In the genomic region with DNA sequence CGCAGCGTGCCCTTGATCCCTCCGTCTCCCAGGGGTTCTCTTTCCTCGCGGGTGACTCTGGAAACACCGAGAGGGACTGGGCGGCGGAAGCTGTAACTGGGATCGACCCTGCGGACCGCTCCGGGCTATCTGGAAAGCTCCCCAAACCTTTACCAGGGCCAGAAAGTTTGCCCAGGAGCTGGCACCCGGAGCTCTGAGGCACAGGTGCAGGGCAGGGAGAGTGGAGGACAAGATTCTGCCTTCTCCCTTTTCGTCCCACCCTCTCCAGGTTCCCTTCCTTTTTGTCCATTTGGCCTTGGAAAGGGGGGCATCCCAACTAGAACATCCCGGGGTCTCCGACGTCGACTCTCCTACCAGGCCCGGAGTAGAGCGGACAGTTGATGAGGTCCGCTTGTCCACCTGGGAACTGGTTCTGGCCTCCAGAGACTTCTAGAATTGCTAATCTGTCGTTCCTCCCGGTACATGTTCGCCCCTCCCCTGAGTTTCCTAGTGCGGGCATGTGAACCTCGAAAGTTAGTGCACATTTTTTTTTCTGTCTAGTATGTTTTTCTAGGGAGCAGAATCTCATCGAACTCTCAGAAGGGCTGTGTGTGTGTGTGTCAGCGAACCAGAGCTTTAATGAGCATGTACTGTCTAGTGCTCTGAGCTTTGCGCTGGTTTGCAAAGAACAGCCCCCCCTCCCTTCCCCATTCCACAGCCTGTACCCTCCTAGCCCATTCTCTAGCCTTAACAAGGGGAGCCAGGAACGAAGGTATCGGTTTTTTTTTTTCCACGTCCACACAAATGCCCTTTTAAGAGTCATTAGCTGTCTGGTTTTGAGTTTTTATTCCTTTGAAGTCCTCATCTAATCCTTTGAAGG, we compare ENCODE assay signal across 9 mouse cellular contexts. TPM values are rescaled to one million over a fixed set of nuclear protein-coding genes. Genes with fewer than 3 reads are reported as not detected.
DNase-seq lines count a peak whose midpoint lies in the region; ATAC-seq and TF ChIP-seq lines count a peak whose summit lies in the region.
"Had no signal": no experiment of that assay in that cellular context is flagged by ENCODE, and none has a peak within 500 bp of the region (broad histone marks: within the 10 kb centered on the region; RNA-seq: fewer than 3 reads in every experiment).

No protein-coding gene starts in this region.

- peak overlapping the region; percentile 62 for H3K4me3 ChIP-seq in lung, adult 2 months (replicated peaks; ENCODE audit: extremely low read depth, low read depth, low read length)
- peak overlapping the region; percentile 45; the same call in 1 of the 2 replicates for H3K4me3 ChIP-seq in embryonic fibroblast, embryonic 13.5 days (ENCODE audit: insufficient read depth, low read length)
- H3K4me3 ChIP-seq in hindbrain, embryonic 14.5 days (replicated peaks; ENCODE audit: low read length): peak overlapping the region; percentile 85
- H3K4me3 ChIP-seq in lung, embryonic 16.5 days (ENCODE audit: low read length): peak overlapping the region; percentile 80

- H3K27ac ChIP-seq in embryonic fibroblast, embryonic 13.5 days (ENCODE audit: insufficient read depth, low read length): no peak overlapping the region
- peak overlapping the region; percentile 92 for H3K27ac ChIP-seq in hindbrain, embryonic 14.5 days
- H3K27ac ChIP-seq in lung, embryonic 16.5 days (ENCODE audit: low read length): peak overlapping the region; percentile 75

- H3K4me2 ChIP-seq in hindbrain, embryonic 14.5 days (replicated peaks): peak overlapping the region; percentile 91
- H3K4me2 ChIP-seq in lung, embryonic 16.5 days (ENCODE audit: low read depth, low read length): peak overlapping the region; percentile 94

- no peaks in the 10 kb centered on the region for H3K9me3 ChIP-seq in hindbrain, embryonic 14.5 days (ENCODE audit: control insufficient read depth, low read length)
- H3K9me3 ChIP-seq in lung, embryonic 16.5 days (ENCODE audit: control insufficient read depth, low read length): no peaks in the 10 kb centered on the region

- intact Hi-C loops in gastrocnemius, postnatal 36 days (cut with DNase I): loop anchor here (10.0 kb wide), 1 partner anchor 406 kb away; the partner anchor contains the start of gene Abtb2

- TF ChIP-seq CTCF in lung, adult 2 months (IDR thresholded peaks at IDR 0.05; ENCODE audit: insufficient read depth, low read length): no peak
- TF ChIP-seq CTCF in embryonic fibroblast, embryonic 13.5 days (IDR thresholded peaks at IDR 0.05; ENCODE audit: borderline replicate concordance, insufficient read depth, low read length): no peak

- peak; percentile 42 for ATAC-seq in hindbrain, embryonic 14.5 days (ENCODE audit: low FRiP score)
- no peak for ATAC-seq in lung, embryonic 16.5 days (ENCODE audit: low read depth)

- H3K27me3 ChIP-seq in hindbrain, embryonic 14.5 days (ENCODE audit: control insufficient read depth, insufficient read depth, low read length): peaks cover 5% of the 10 kb centered on the region; the same call in 1 of the 2 replicates
- H3K27me3 ChIP-seq in lung, embryonic 16.5 days (ENCODE audit: control insufficient read depth, insufficient read depth, low read depth, low read length): peaks cover 19% of the 10 kb centered on the region; the same call in 1 of the 2 replicates

- no peaks in the 10 kb centered on the region for H3K36me3 ChIP-seq in hindbrain, embryonic 14.5 days (replicated peaks; ENCODE audit: control insufficient read depth, insufficient read depth)
- H3K36me3 ChIP-seq in lung, embryonic 16.5 days (ENCODE audit: control insufficient read depth, insufficient read depth, low read length): no peaks in the 10 kb centered on the region

- 3% methylated on average over 32 of the region's 32 CpGs for WGBS in lung, adult 2 months
- WGBS in hindbrain, embryonic 14.5 days: 2% methylated on average over 32 of the region's 32 CpGs
- WGBS in lung, embryonic 16.5 days: 3% methylated on average over 32 of the region's 32 CpGs

- H3K9ac ChIP-seq in hindbrain, embryonic 14.5 days: peak overlapping the region; percentile 93
- H3K9ac ChIP-seq in lung, embryonic 16.5 days (ENCODE audit: low read length): peak overlapping the region; percentile 77

- peaks cover 2% of the 10 kb centered on the region; the same call in 1 of the 2 replicates for H3K4me1 ChIP-seq in lung, adult 2 months (ENCODE audit: control insufficient read depth, insufficient read depth, low read length)
- no peaks in the 10 kb centered on the region for H3K4me1 ChIP-seq in embryonic fibroblast, embryonic 13.5 days (ENCODE audit: control insufficient read depth, insufficient read depth, low read length)
- H3K4me1 ChIP-seq in hindbrain, embryonic 14.5 days (replicated peaks; ENCODE audit: control insufficient read depth, insufficient read depth, low read length): no peaks in the 10 kb centered on the region; the same call in 1 of the 2 replicates
- peaks cover 7% of the 10 kb centered on the region; the same call in 1 of the 2 replicates for H3K4me1 ChIP-seq in lung, embryonic 16.5 days (replicated peaks; ENCODE audit: control insufficient read depth, insufficient read depth, low read length)

- no peak for TF ChIP-seq POLR2A in lung, adult 2 months (IDR thresholded peaks at IDR 0.05; ENCODE audit: borderline replicate concordance, extremely low read depth, low read depth, low read length)
- TF ChIP-seq POLR2A in embryonic fibroblast, embryonic 13.5 days (IDR thresholded peaks at IDR 0.05; ENCODE audit: low read depth, low read length): no peak

- DNase-seq in lung, adult 2 months: peak; percentile 35
- no peak for DNase-seq in lung, postnatal 25 days (ENCODE audit: low spot score)
- no peak for DNase-seq in hindbrain, embryonic 14.5 days (ENCODE audit: low spot score)
- peak; percentile 6 for DNase-seq in yolk sac, embryonic 10.5 days (ENCODE audit: low spot score)
- DNase-seq in gastrocnemius, postnatal 36 days: no peak
- DNase-seq in cerebellum, adult 9-10 months: no peak

RNA-seq across cellular contexts. Expression of gene Lmo2, which starts 13.2 kb away (rescaled TPM):
- polyA plus RNA-seq in lung, adult 2 months (2012; rRNA removed): 47.8 and 51.7 TPM in 2 replicates
- polyA plus RNA-seq in embryonic fibroblast, embryonic 13.5 days (2011; ENCODE audit: insufficient read length, low read depth, missing spikeins): 0.84 TPM in 1 of 2 replicates, not detected in the other
- polyA plus RNA-seq in hindbrain, embryonic 14.5 days (2014; fragmentation: Nextera tagmentation; extraction: Ambion mirVana): 48.1 and 49.8 TPM in 2 replicates
- 27.1 and 31.6 TPM in 2 replicates for polyA plus RNA-seq in lung, embryonic 16.5 days (2015; fragmentation: Nextera tagmentation; extraction: Ambion mirVana)
- total RNA-seq in gastrocnemius, postnatal 36 days (2021): 1 to 10 TPM; 5.3 to 5.4 TPM

RNA-seq across cellular contexts. Expression of gene Fbxo3, which starts 56.5 kb away (rescaled TPM):
- polyA plus RNA-seq in lung, adult 2 months (2012; rRNA removed): 11.4 and 19.3 TPM in 2 replicates
- 39.9 and 43.5 TPM in 2 replicates for polyA plus RNA-seq in embryonic fibroblast, embryonic 13.5 days (2011; ENCODE audit: insufficient read length, low read depth, missing spikeins)
- polyA plus RNA-seq in hindbrain, embryonic 14.5 days (2014; fragmentation: Nextera tagmentation; extraction: Ambion mirVana): 68.3 and 76.8 TPM in 2 replicates
- 63.5 and 63.6 TPM in 2 replicates for polyA plus RNA-seq in lung, embryonic 16.5 days (2015; fragmentation: Nextera tagmentation; extraction: Ambion mirVana)
- total RNA-seq in gastrocnemius, postnatal 36 days (2021): 10 to 100 TPM; 47.6 to 53.0 TPM

RNA-seq across cellular contexts. Expression of gene 4931422A03Rik, which starts 57.1 kb away (rescaled TPM):
- not detected in 2 replicates for polyA plus RNA-seq in lung, adult 2 months (2012; rRNA removed)
- polyA plus RNA-seq in embryonic fibroblast, embryonic 13.5 days (2011; ENCODE audit: insufficient read length, low read depth, missing spikeins): not detected in 2 replicates
- polyA plus RNA-seq in hindbrain, embryonic 14.5 days (2014; fragmentation: Nextera tagmentation; extraction: Ambion mirVana): 2.5 and 2.9 TPM in 2 replicates
- 1.9 and 2.9 TPM in 2 replicates for polyA plus RNA-seq in lung, embryonic 16.5 days (2015; fragmentation: Nextera tagmentation; extraction: Ambion mirVana)
- total RNA-seq in gastrocnemius, postnatal 36 days (2021): not detected
- total RNA-seq: neutrophil, adult 5-6 weeks had no signal

Comparison
In these comparisons a context has a peak if more than half of its experiments do, and no peak if none do; other contexts are left out.
1. DNase-seq: peak in lung, adult 2 months (single experiment) and yolk sac, embryonic 10.5 days (single experiment); none in lung, postnatal 25 days (single experiment), hindbrain, embryonic 14.5 days (single experiment), gastrocnemius, postnatal 36 days (0 of 2) and cerebellum, adult 9-10 months (single experiment).
2. RNA of gene Lmo2, which starts 13.2 kb away (polyA plus RNA-seq): 48.1 to 49.8 TPM in hindbrain, embryonic 14.5 days, 47.8 to 51.7 TPM in lung, adult 2 months and 27.1 to 31.6 TPM in lung, embryonic 16.5 days; 0.84 TPM in embryonic fibroblast, embryonic 13.5 days; every median in the first group is over 10 times any median in the second.
3. Peak in every context shown above with its lines, with median percentiles within 50 percentile points of each other: H3K4me3 ChIP-seq.